Mouse (Mus musculus) ES-E14 (cell line): ENCODE results near the gene Dmrt1. TPM values are rescaled to one million over a fixed set of nuclear protein-coding genes. Genes with fewer than 3 reads are reported as not detected.
A peak's percentile ranks its signal among the peaks of the same experiment; 100 is the strongest.

Experiments used
- DNase-seq: peaks from one replicate; pipeline ENCODE4 v3.0.0-alpha.2; 2013; ENCODE audit warnings: low read depth, low spot score
- H3K27ac ChIP-seq: 2 replicates; pipeline ENCODE4 v1.5.1; 2012; ENCODE audit warnings: low read depth, mild to moderate bottlenecking, low read length, moderate library complexity, mixed read lengths; ENCODE audit not compliant: poor library complexity, insufficient read depth, severe bottlenecking
- H3K36me3 ChIP-seq: 2 replicates; pipeline ENCODE4 v1.6.1; 2012; ENCODE audit warnings: mild to moderate bottlenecking, low read length, moderate library complexity, mixed read lengths; ENCODE audit not compliant: control insufficient read depth, poor library complexity, insufficient read depth, severe bottlenecking
- H3K4me1 ChIP-seq, 2 experiments: fragments of 150-350 bp in 1 of 2; sonication (generic) in 1 of 2; 2 replicates each; pipeline ENCODE4 v1.6.1; 2012; ENCODE audit warnings: low read length in 2 of 2, mild to moderate bottlenecking in 1 of 2, mixed read lengths in 1 of 2; ENCODE audit not compliant: control insufficient read depth in 2 of 2, insufficient read depth in 2 of 2, poor library complexity in 1 of 2
- H3K4me3 ChIP-seq, 2 experiments: fragments of 150-350 bp in 1 of 2; sonication (generic) in 1 of 2; 2 replicates each; pipeline ENCODE4 v1.5.1; 2012; ENCODE audit warnings: low read length in 2 of 2, low read depth in 1 of 2, mild to moderate bottlenecking in 1 of 2, mixed read lengths in 1 of 2; ENCODE audit not compliant: insufficient read depth in 1 of 2, poor library complexity in 1 of 2, severe bottlenecking in 1 of 2
- H3K9ac ChIP-seq: 2 replicates; pipeline ENCODE4 v1.6.1; 2012; ENCODE audit warnings: low read depth, mild to moderate bottlenecking, low read length, mixed read lengths; ENCODE audit not compliant: poor library complexity, insufficient read depth, severe bottlenecking
- H3K9me3 ChIP-seq: fragments of 150-350 bp; sonication (generic); 2 replicates; pipeline ENCODE4 v1.6.1; 2012; ENCODE audit warnings: low read depth, mild to moderate bottlenecking, low read length; ENCODE audit not compliant: control insufficient read depth, insufficient read depth
- CHD2 ChIP-seq: IDR thresholded peaks from 2 replicates; pipeline ENCODE4 v1.6.1; 2014; ENCODE audit warnings: mild to moderate bottlenecking, low read depth, low read length, inconsistent platforms
- HCFC1 ChIP-seq: IDR thresholded peaks from 2 replicates; pipeline ENCODE4 v1.6.1; 2012; ENCODE audit warnings: low read length, inconsistent platforms, borderline replicate concordance; ENCODE audit not compliant: insufficient read depth
- MAFK ChIP-seq: IDR thresholded peaks from 2 replicates; pipeline ENCODE4 v1.6.1; 2014; ENCODE audit warnings: mild to moderate bottlenecking, low read depth, low read length, inconsistent platforms; ENCODE audit not compliant: insufficient read depth
- ZC3H11A ChIP-seq: IDR thresholded peaks from 2 replicates; pipeline ENCODE4 v1.6.1; 2012; ENCODE audit warnings: low read depth, mild to moderate bottlenecking, inconsistent platforms, low read length, borderline replicate concordance
- ZNF384 ChIP-seq: IDR thresholded peaks from 2 replicates; pipeline ENCODE4 v1.6.1; 2012; ENCODE audit warnings: low read depth, low read length, inconsistent platforms
- in situ Hi-C, 2 experiments: fragments of 600-800 bp; cut with MboI; formaldehyde crosslinking; loops; one replicate each; pipeline ENCODE4 v1.15.1; 2025; ENCODE audit warnings: low sequenced_read_pairs in 2 of 2, inconsistent platforms in 1 of 2; ENCODE audit not compliant: unreplicated experiment in 2 of 2
- total RNA-seq: library from RNA; depleted of rRNA; stranded (reverse); fragments of 300-350 nt; gene quantifications from 2 replicates; pipeline ENCODE4 v1.2.3, GENCODE M21; 2012

Dmrt1 gene
- total RNA-seq, 1 experiment: 12.3 TPM

- Histone ChIP-seq H3K36me3 (no peaks in the 10 kb centered on the region), H3K4me1 (no peaks in the 10 kb centered on the region; a peak in 1 of 4 replicates), H3K9ac (no peak overlapping the region), H3K4me3 (no peak overlapping the region), H3K9me3 (no peaks in the 10 kb centered on the region), H3K27ac (no peak overlapping the region)
- DNase-seq: no peak
- TF ChIP-seq CHD2 (no peak), MAFK (no peak), HCFC1 (no peak), ZNF384 (no peak), ZC3H11A (no peak)
- in situ Hi-C loops: no loop called here
These were observed 108.3 kb downstream of the Dmrt1 start for GRCm38 (mm10) chr19:25613476-25614300.

GRCm38 (mm10) chr19:25615889-25616288 is 110.5 kb downstream of the Dmrt1 start:
- no peaks in the 10 kb centered on the region; a peak in 1 of 4 replicates for H3K4me1 ChIP-seq
- no peak overlapping the region for H3K9ac ChIP-seq
- H3K27ac ChIP-seq: no peak overlapping the region
- H3K9me3 ChIP-seq: no peaks in the 10 kb centered on the region
- H3K4me3 ChIP-seq: no peak overlapping the region
- in situ Hi-C loops: no loop called here
- DNase-seq: no peak
- TF ChIP-seq CHD2: no peak
- no peaks in the 10 kb centered on the region for H3K36me3 ChIP-seq

GRCm38 (mm10) chr19:25622291-25623251 is 117.2 kb downstream of the Dmrt1 start:
- 0 out of 4 replicates have a peak, but pooled peaks cover 0 to 3% of the 10 kb centered on the region in 2 experiments for H3K4me1 ChIP-seq
- peak overlapping the region; percentile 37 to 53; a peak in 3 of 4 replicates for H3K4me3 ChIP-seq
- no peaks in the 10 kb centered on the region for H3K9me3 ChIP-seq
- in situ Hi-C loops: loop anchor here in 1 of 2 experiments (10.0 kb wide), 1 partner anchor 148 kb away; no protein-coding TSS in a partner anchor
- TF ChIP-seq ZC3H11A (no peak), MAFK (no peak), CHD2 (no peak), HCFC1 (no peak), ZNF384 (no peak)
- H3K9ac ChIP-seq: no peak overlapping the region
- no peak for DNase-seq
- no peak overlapping the region for H3K27ac ChIP-seq
- no peaks in the 10 kb centered on the region for H3K36me3 ChIP-seq

GRCm38 (mm10) chr19:25628490-25628889 is 123.1 kb downstream of the Dmrt1 start:
- Histone ChIP-seq H3K9ac (no peak overlapping the region), H3K36me3 (no peaks in the 10 kb centered on the region), H3K4me3 (no peak overlapping the region), H3K4me1 (no peaks in the 10 kb centered on the region), H3K27ac (no peak overlapping the region), H3K9me3 (no peaks in the 10 kb centered on the region)
- in situ Hi-C loops: loop anchor here (10.0 to 25.0 kb wide), 2 partner anchors 154 to 291 kb away; no protein-coding TSS in a partner anchor
- TF ChIP-seq HCFC1: no peak
- no peak for TF ChIP-seq CHD2
- TF ChIP-seq ZC3H11A: peak; percentile 63; the same call in 1 of the 2 replicates
- DNase-seq: no peak
